Mouse (Mus musculus) lung, embryonic 14.5 days (tissue): ENCODE data around the gene Suds3. TPM values are rescaled to one million over a fixed set of nuclear protein-coding genes. Genes with fewer than 3 reads are reported as not detected.

Experiments used
- ATAC-seq: fragments of 200-750 bp; cut with Nextera tagmentation; 2 replicates; pipeline ENCODE4 v1.8.0; 2017; ENCODE audit warnings: mild to moderate bottlenecking, moderate TSS enrichment, moderate library complexity; ENCODE audit not compliant: insufficient read depth
- DNase-seq: peaks from one replicate; pipeline ENCODE4 v3.0.0-alpha.2; 2015
- H3K27ac ChIP-seq: fragments of 300-500 bp; sonication (generic); 2 replicates; pipeline ENCODE4 v1.5.1; 2014; ENCODE audit warnings: low read depth, mild to moderate bottlenecking, moderate library complexity
- H3K27me3 ChIP-seq: fragments of 300-500 bp; sonication (generic); 2 replicates; pipeline ENCODE4 v1.6.1; 2014; ENCODE audit warnings: low read length, control low read depth; ENCODE audit not compliant: insufficient read depth
- H3K36me3 ChIP-seq: fragments of 300-500 bp; sonication (generic); 2 replicates; pipeline ENCODE4 v1.6.1; 2014; ENCODE audit warnings: control low read depth; ENCODE audit not compliant: insufficient read depth
- H3K4me1 ChIP-seq: fragments of 300-500 bp; sonication (generic); 2 replicates; pipeline ENCODE4 v1.6.1; 2014; ENCODE audit warnings: antibody characterized with exemption, control low read depth; ENCODE audit not compliant: insufficient read depth
- H3K4me2 ChIP-seq: fragments of 300-500 bp; sonication (generic); 2 replicates; pipeline ENCODE4 v1.6.1; 2014; ENCODE audit warnings: mild to moderate bottlenecking
- H3K4me3 ChIP-seq: fragments of 300-500 bp; sonication (generic); 2 replicates; pipeline ENCODE4 v1.5.1; 2014; ENCODE audit warnings: low read depth, low read length
- H3K9ac ChIP-seq: fragments of 300-500 bp; sonication (generic); 2 replicates; pipeline ENCODE4 v1.6.1; 2014
- H3K9me3 ChIP-seq: fragments of 300-500 bp; sonication (generic); 2 replicates; pipeline ENCODE4 v1.6.1; 2016; ENCODE audit warnings: low read depth, low read length, control low read depth
- CTCF ChIP-seq: IDR thresholded peaks from 2 replicates; pipeline ENCODE4 v1.5.1; 2016; ENCODE audit warnings: antibody characterized with exemption, low read depth
- WGBS: fragments of 180-500 bp; shearing (Covaris S2); extraction: QIAGEN DNeasy Blood & Tissue Kit; methylation state at CpG from one replicate; pipeline ENCODE4 v1.1.7; 2014; 5-methylcytosine and 5-hydroxymethylcytosine counted together
- polyA plus RNA-seq: library from polyadenylated mRNA; unstranded; fragments of >200 nt; fragmentation: Nextera tagmentation; extraction: Ambion mirVana; gene quantifications from 2 replicates; pipeline ENCODE4 v1.2.1, GENCODE M21; 2014

The Suds3 gene
- polyA plus RNA-seq, 1 experiment from 2014 or later = 49.6 TPM

DNA sequence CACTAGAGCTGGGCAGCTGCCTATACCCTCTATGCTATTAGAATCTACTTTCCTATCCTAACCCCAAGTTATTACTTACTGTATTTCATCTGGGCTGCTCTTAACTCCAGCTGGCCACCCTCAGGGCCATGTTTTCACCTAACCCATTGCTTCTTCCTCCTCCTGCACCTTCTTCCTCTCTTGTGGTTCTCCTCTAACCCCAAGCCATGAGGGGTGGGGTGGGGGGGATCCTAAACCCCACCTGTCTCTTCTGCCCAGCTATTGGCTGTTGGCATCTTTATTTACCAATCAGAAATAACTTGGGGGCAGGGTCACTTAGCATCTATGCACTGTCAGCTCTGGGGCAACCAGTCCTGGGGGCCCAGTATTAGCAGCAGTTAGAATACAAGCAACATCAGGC lies 30.3 kb upstream of the Suds3 start:
- no peaks in the 10 kb centered on the region for H3K9me3 ChIP-seq
- no peak for TF ChIP-seq CTCF
- no peak overlapping the region for H3K4me2 ChIP-seq
- H3K36me3 ChIP-seq = no peaks in the 10 kb centered on the region
- no peaks in the 10 kb centered on the region for H3K4me1 ChIP-seq
- H3K4me3 ChIP-seq = no peak overlapping the region
- no peaks in the 10 kb centered on the region for H3K27me3 ChIP-seq
- H3K9ac ChIP-seq = no peak overlapping the region
- no peak overlapping the region for H3K27ac ChIP-seq
- ATAC-seq (no peak), DNase-seq (no peak)

GRCm38 (mm10) chr5:117143721-117144135 lies 27.8 kb upstream of the Suds3 start:
- H3K27ac ChIP-seq = no peak overlapping the region
- H3K9ac ChIP-seq = no peak overlapping the region
- H3K4me2 ChIP-seq = no peak overlapping the region
- H3K4me3 ChIP-seq = no peak overlapping the region
- no peaks in the 10 kb centered on the region for H3K4me1 ChIP-seq
- DNase-seq (peak; percentile 64), ATAC-seq (no peak; the same call in 1 of the 2 replicates)
- no peaks in the 10 kb centered on the region for H3K27me3 ChIP-seq
- WGBS = 42% methylated on average over 9 of the region's 9 CpGs
- H3K9me3 ChIP-seq = no peaks in the 10 kb centered on the region
- no peaks in the 10 kb centered on the region for H3K36me3 ChIP-seq
- TF ChIP-seq CTCF = peak; percentile 75

GRCm38 (mm10) chr5:117140374-117140773 lies 24.5 kb upstream of the Suds3 start:
- DNase-seq = no peak
- Histone ChIP-seq H3K36me3 (no peaks in the 10 kb centered on the region), H3K9me3 (no peaks in the 10 kb centered on the region), H3K27me3 (no peaks in the 10 kb centered on the region), H3K4me3 (no peak overlapping the region), H3K9ac (no peak overlapping the region), H3K4me2 (no peak overlapping the region), H3K27ac (no peak overlapping the region), H3K4me1 (peaks cover 7% of the 10 kb centered on the region; the same call in 1 of the 2 replicates)
- 69% methylated on average over 7 of the region's 7 CpGs for WGBS
- ATAC-seq = no peak
- no peak for TF ChIP-seq CTCF

DNA sequence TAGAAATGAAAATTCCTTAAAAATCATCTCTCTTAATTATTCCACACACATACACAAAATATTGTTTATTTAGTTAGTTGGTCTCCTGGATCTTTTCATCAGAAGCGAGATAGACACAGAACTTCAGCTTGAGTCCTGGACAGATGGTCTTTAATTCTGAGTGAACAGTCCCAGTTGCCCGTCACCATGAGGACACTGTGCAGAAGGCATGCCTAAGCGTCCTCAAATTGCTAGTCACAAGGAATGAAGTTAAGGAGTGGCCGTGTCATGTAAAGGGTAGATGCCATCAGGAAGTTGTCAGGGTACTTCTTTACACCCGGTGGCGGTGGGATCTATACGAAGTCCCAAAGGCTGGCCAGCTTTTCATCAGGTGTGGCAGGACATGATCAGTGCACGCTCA lies 23.9 kb upstream of the Suds3 start:
- DNase-seq = no peak
- no peaks in the 10 kb centered on the region for H3K36me3 ChIP-seq
- ATAC-seq = no peak

GRCm38 (mm10) chr5:117138295-117138988 lies 22.5 kb upstream of the Suds3 start:
- no peak overlapping the region for H3K4me3 ChIP-seq
- H3K27ac ChIP-seq = no peak overlapping the region
- no peak for TF ChIP-seq CTCF
- H3K27me3 ChIP-seq = no peaks in the 10 kb centered on the region
- no peak overlapping the region for H3K9ac ChIP-seq
- DNase-seq (peak; percentile 55), ATAC-seq (peak; percentile 21; the same call in 1 of the 2 replicates)
- 52% methylated on average over 11 of the region's 11 CpGs for WGBS
- no peaks in the 10 kb centered on the region for H3K36me3 ChIP-seq
- H3K9me3 ChIP-seq = no peaks in the 10 kb centered on the region
- H3K4me2 ChIP-seq = peak overlapping the region; percentile 29; the same call in 1 of the 2 replicates
- peaks cover 16% of the 10 kb centered on the region; the same call in 1 of the 2 replicates for H3K4me1 ChIP-seq

More for the DNA sequence above, 23.9 kb upstream of the Suds3 start:
- no peaks in the 10 kb centered on the region for H3K9me3 ChIP-seq
- H3K27ac ChIP-seq = no peak overlapping the region
- no peaks in the 10 kb centered on the region for H3K27me3 ChIP-seq
- no peak overlapping the region for H3K4me3 ChIP-seq
- H3K4me2 ChIP-seq = no peak overlapping the region
- H3K9ac ChIP-seq = no peak overlapping the region
- H3K4me1 ChIP-seq = peaks cover 11% of the 10 kb centered on the region; the same call in 1 of the 2 replicates
- TF ChIP-seq CTCF = no peak
- 67% methylated on average over 8 of the region's 8 CpGs for WGBS

DNA sequence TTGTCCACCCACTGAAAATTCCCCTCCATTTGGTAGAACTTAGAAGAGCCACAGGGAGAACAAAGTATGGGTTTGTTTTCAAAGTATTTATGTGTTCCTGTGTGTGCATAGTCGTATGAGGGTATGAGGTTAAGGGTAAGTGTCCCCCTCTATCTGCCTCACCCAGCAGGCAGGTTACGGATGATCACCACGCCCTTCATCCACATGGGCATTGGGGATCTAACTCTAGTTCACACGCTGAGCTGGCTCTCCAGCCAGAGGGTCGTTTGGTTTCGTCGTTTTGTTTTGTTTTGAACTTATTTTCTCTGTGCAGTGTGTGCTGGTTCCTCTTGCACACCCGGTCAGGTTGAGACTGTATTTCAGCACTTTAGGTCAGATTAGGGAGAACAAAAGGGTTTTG lies 21.7 kb upstream of the Suds3 start:
- 74% methylated on average over 8 of the region's 8 CpGs for WGBS
- no peak overlapping the region for H3K9ac ChIP-seq
- H3K36me3 ChIP-seq = no peaks in the 10 kb centered on the region
- H3K27ac ChIP-seq = peak overlapping the region; percentile 10; the same call in 1 of the 2 replicates
- H3K4me3 ChIP-seq = no peak overlapping the region
- DNase-seq (no peak), ATAC-seq (no peak)
- TF ChIP-seq CTCF = no peak
- no peaks in the 10 kb centered on the region for H3K9me3 ChIP-seq
- H3K4me1 ChIP-seq = peaks cover 16% of the 10 kb centered on the region; the same call in 1 of the 2 replicates
- peak overlapping the region; percentile 29; the same call in 1 of the 2 replicates for H3K4me2 ChIP-seq
- H3K27me3 ChIP-seq = no peaks in the 10 kb centered on the region

DNA sequence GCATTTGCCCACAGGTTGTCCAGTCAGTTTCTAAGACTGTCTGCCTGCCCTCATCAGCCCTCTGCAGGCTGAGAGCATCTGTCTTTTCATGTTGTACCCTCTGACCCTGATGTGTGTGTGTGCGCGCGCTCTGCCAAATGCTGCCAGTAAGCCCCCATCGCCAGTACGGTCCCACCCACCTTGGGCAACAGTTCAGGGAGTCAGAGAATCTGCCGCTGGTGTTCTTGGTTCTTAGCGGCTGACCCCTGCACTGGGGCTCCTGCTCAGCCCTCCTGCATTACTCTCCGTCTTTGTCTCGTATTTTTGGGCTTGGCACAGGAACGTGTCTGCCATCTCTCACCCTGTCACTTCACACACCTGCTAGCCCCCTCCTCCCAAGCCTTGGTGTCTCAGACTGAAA lies 21.1 kb upstream of the Suds3 start:
- Histone ChIP-seq H3K9ac (no peak overlapping the region), H3K4me2 (peak overlapping the region; percentile 16; the same call in 1 of the 2 replicates), H3K27me3 (no peaks in the 10 kb centered on the region), H3K4me1 (peaks cover 16% of the 10 kb centered on the region; the same call in 1 of the 2 replicates), H3K27ac (no peak overlapping the region), H3K9me3 (no peaks in the 10 kb centered on the region), H3K36me3 (no peaks in the 10 kb centered on the region), H3K4me3 (no peak overlapping the region)
- 18% methylated on average over 10 of the region's 10 CpGs for WGBS
- DNase-seq = no peak
- no peak for ATAC-seq
- TF ChIP-seq CTCF = no peak
